Mouse (Mus musculus): ENCODE results near the gene Pelp1. TPM values are rescaled to one million over a fixed set of nuclear protein-coding genes. Genes with fewer than 3 reads are reported as not detected.

Pelp1 gene
- 10 to 100 TPM; 24.6 to 26.0 TPM for total RNA-seq (2021)
- long read RNA-seq, experiment 1, partial matches to known transcripts = 4 of 11 reads
- long read RNA-seq, experiment 1, other reads (novel, unspliced or antisense) = 1 of 11 reads
- long read RNA-seq, experiment 2, partial matches to known transcripts = 0 of 3 reads
- long read RNA-seq, experiment 2, other reads (novel, unspliced or antisense) = 0 of 3 reads

DNA sequence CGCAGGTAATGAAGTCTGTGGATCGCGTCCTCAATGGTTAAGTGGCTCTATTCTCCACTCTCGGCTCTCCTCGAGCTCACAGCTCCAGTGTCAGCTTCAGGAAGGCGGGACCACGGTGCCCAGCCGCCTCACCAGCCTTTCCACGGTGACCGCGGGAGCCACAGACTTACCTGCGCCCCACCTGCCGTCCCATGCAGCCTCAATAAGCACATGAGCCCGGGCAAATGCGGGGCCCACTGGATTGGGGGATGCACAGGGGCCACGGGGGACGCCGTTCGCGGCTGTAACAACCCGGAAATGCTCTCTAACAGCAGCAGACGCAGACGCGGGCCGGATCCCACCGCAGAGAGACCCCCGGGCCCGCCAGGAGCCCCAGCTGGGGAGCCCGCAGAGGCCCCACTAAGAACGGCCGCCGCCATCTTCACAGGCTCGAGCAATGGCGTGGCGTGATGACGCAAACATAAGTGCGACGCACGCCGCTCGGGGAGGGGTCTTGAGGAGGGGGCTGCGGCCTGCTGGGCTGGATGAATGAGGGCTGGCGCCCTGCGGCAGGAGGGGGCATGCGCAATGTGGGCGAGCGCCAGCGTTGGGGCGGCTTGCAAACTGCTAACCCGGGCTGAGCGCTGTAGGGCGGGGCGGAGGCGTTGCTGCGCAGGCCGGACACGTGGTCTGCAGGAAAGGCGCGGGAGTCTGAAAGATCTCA is at the start of gene Pelp1:
Gene Pelp1, minus strand, starts transcription at position 438 of the 703 bp plus-strand sequence.
- peak; percentile 88 to 89 for DNase-seq

DNA sequence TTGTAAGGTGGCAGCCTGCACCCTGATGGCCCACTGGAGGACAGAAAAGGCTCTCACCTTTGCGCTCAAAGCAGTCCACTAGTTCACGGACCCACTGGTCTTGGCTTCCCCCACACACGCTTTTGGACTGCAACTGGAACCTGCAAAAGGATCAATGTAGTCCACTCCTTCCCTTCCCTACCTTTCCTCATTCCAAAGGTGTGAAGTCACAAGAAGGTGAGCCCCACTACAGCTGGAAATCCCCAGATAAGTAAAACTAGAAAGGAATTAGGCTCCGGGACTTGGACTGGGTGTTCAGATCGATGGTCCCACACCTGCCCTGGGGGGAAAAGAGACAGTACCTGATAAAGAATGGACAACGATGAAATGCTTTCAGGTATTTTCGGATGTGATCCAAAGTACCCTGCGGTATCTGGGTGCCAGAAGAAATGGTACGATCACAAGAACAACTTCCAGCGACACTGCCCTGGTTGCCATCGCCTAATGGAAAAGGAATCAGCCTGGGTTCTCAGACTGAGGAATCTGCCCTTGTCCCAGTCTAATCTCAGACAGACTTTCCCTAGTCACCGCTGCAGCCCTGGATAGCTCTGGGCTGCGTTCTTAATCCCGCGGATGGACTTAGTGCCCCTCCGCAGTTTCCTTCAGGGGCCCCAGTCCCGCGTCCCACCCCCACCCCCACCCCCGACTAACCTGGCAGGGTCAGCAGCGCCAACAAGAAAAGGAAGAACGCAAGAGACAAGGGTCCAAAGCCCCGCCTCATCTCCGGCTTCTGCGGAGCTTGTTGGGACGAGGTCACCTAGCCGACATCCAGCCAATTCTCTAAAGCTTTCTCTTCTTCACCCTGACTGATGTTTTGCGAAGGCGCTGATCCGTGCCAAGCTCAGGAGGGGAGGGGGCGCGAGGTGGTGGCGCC is 49.1 kb upstream of the Pelp1 start, which contains the start of gene Zmynd15:
Gene Zmynd15, plus strand, starts transcription at position 746 of the 913 bp plus-strand sequence.
- peak in 1 of 2 experiments; percentile 12 for DNase-seq

DNA sequence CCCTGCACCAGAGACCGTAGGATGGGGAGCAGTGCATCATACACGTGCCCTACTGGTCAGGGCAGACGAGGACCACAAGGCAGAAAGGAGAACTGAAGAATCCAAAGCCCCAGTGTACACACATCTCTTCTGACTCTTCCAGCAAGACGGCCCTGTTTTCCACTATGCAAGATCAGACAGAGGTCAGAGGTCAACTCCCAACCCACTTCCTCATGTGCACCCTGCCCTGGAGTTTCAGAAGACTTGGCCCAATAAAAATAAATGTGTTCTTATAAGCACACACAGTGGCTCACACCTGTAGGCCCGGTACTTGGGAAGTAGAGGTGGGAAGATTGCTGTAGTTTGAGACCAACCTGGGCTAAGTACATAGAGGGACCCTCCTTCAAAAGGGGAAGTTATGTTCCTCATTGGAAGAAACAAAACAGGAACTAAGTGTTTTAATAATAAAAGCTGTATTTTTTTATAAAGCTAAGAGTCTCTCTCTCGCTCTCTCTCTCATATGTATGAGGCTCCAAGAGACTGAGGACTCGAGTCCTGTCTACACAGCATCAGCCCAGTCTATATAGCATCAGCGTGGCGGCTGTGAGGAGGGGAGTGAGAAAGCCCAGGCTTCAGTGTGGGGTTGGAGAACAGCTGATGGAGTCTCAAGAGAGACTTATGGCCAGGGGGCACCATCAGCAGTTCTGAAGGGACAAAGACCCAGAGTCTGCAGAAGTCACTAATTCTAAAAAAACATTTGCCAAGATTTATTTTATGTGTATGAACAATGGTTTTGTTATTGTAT is 43.6 kb upstream of the Pelp1 start:
- DNase-seq = no peak

DNA sequence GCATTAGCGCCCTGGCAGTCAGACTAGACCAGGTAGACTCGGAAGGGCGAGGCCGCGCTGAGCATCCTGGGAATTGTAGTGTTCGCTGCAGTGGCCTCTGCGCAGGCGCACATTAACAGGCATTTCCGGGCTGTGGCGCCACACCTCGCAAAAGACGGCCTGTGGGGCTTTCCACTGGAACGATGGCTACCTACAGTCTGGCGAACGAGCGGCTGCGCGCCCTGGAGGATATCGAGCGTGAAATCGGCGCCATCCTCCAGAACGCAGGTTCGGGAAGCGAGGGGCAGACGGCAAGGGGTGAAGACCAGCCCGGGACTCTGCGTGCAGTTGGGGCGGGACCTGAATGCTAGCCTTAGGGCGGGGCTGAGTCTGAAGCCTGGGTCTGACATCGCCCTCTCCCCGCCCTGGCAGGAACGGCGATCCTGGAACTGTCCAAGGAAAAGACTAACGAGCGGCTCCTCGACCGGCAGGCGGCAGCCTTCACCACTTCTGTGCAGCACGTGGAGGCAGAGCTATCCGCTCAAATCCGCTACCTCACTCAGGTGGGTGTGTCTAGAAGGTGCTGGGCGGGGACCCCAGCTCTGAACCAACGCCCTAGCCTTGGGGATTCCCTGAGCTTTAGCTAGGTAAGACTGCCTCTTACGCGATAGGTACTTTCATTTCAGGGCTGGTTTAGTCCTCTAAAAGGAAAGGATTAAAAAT is 42.1 kb upstream of the Pelp1 start, which contains the start of gene Med11:
Gene Med11, plus strand, starts transcription at position 123 of the 702 bp plus-strand sequence.
- peak; percentile 97 to 98 for DNase-seq

DNA sequence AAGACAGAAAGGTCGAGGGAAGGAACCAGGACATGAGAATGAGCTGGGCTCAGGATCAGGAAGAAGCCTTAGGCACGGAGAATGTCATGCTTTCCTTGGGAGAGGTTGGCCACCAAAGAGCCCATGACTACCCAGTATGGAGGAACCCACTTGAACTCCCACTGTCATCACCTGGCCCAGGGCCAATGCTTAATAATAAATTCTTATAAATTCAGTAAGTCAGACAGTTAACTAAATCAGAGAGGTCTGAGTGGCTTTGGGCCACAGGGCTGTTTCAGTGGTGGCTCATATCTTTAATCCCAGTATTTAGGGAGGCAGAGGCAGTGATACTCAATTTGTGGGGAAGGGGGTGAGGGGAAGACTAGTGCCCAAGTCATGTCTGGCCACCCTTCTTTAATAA is 41.1 kb upstream of the Pelp1 start:
- no peak for DNase-seq

DNA sequence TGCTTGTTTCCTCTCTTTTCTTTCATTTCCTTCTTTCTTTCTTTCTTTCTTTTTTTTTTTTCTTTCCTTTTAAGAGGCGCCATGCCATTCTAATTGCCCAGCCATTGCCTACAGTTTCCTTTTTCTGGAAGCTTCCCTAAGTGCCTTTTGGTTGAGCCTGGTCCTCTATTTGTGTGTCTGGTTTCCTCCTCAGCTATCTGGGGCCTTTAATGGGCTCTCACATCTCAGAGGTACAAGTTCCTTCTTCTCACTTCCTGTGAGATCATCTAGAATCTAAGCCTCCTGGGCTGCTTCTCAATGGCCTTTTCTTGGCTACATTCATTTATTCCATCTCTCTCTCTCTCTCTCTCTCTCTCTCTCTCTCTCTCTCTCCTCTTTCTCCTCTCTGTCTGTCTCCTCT is 37.5 kb upstream of the Pelp1 start:
- DNase-seq = no peak

DNA sequence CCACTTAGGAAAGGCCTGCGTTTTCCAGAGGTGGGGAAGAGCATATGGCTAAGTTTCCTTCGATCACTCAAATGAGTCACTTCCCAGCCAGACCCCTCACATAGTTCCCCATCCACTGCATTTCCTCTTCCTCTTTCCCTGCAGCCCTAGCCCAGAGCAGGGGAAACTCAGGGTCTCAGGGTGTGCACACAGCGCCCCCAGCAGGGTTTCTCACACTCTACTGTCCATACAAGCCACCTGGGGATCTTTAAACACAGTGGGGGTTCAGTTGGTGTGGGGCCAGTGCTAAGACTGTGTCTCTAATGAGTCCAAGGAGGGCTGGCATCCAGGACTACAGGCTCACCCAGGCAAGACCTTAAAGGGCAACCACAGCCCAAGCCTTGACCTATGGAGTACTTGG is 36.9 kb upstream of the Pelp1 start:
- no peak for DNase-seq

DNA sequence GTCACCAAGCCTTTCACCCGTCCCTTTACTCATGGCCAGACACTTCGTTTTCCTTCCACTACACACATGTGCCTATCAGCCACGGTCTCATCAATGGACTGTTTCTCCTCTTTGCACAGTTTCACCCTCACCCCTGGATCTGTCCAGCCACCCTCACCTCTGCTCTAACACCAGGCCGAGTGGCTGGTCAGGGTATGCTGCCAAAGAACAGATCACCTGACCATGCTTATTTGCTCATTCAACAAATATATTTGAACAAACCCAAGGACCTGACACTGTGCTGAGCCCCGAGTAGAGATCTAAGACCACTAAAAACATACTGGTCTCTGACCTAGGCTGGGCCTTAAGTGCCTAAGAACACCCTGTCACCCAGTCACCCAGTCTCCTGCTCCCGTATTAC is 34.8 kb upstream of the Pelp1 start:
- no peak for DNase-seq

DNA sequence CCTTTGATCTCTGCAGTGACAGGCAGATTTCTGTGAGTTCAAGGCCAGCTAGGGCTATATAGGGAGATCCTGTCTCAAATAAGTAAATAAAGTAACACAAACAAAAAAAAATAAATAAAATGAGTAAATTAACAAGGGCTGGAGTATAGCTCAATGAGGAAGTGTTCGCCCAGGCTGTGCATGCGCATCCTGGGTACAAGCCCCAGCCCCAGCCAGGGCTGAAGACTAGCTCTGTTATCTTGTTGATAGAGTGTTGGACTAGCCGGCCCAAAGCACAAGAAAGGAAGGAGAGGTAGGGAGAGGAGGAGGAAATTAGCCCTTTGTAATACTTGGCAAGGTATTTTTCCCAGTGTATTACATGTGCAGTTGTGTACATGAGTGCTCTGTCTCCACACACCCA is 34.1 kb upstream of the Pelp1 start:
- no peak for DNase-seq

DNA sequence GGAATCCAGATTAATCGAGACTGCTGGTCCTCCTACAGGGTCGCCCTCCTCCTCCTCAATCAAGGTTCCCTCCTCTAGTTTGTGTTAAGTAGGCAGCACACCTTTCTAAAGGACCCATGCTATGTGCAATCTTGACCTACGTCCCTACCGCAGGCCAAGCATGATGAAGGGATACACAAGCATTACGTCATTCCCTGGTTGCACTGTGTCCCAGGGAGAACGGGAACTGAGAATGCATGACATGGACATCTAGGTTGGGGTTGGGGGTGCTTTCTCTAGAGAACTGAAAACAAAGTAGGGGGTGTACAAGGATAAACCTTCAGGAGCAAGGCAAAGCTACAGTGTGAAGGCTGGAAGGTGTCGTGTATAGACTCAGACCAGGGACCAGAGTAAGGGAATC is 32.1 kb upstream of the Pelp1 start:
- DNase-seq = no peak

DNA sequence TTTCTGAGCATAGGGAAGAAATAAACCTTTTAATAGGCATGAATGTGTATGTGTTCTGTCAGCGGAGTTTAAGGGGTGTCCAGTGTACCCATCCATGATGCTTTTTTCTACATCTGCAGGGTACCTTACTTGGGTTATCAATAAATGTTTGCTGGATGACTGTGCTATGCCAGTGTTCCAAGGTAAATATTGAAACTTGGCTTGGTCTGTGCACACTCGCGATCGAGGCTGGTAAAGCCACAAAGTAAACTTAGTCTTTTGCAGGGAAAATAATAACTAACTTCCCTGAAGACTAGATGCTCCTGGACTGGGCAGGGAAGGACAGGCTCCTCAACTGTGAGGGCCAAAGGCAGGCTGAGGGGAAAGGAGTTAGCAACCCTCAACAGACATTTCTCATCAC is 30.8 kb upstream of the Pelp1 start:
- no peak for DNase-seq

DNA sequence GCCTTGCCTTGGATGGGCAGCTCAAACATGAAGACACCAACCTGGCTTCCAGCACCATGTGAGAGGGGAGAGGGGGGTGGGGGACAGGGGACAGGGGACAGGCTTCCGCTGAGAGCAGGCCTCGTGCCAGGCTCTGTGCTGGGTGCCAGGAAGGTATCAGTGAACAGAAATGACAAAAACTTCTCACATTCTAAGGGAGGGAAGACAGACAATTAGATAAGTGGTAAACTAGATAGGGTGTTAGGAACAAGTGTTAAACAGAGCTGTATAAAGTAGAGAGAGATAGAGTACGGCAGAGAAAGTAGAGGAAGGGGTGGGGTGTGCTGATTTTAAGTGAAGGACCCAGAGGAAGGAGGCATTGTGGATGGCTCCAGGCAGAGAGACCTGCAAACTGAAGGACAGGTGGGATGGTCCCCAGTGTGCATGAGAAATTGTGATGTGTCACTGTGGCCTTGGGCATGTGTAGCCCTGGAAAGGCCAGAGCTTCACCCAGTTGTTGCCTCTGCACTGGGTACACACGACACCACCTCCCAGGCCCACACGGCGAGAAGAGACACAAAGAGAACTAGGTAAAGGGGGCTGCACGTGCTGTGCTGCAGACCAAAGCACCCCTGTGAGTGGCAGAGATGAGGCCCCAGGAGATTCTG is 29.0 kb upstream of the Pelp1 start:
- DNase-seq = peak; percentile 29 to 46

DNA sequence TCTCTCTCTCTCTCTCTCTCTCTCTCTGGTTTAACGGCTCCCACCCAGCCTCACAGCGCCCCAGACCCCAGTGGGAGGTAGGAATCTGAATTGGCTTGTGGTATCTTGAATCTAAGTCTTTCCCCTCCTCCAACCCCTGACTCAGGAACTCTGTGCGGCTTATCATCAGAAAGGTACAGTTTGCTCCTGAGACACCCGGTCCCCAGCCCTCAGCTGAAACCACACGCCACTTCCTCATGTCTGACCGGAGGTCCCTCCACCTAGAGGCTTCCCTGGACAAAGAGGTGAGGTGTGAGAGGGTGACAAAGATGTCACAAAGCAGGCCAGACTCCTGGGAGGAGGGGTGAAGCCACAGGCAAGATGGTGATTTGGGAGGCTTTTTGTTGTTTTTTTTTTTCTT is 27.6 kb upstream of the Pelp1 start:
- no peak for DNase-seq

DNA sequence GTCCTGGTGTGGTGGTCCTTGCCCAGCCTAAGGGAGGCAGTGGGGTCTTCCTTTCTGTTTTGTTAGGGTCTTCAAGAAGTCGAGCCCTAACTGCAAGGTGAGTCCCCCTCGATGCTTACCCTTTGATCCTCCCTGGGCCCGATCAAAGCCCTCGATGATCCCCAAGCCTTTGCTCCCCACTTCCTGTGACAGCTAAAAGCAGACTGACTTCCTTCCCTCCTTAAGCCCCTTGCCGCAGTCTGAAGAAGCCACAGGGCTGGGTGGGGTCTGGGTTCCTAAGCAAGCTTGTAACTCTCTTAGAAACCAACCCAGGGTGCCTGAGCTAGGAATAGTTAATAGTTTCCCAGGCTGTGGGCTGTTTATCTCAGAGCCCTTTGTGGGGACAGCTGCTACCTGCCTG is 25.6 kb upstream of the Pelp1 start:
- no peak for DNase-seq

DNA sequence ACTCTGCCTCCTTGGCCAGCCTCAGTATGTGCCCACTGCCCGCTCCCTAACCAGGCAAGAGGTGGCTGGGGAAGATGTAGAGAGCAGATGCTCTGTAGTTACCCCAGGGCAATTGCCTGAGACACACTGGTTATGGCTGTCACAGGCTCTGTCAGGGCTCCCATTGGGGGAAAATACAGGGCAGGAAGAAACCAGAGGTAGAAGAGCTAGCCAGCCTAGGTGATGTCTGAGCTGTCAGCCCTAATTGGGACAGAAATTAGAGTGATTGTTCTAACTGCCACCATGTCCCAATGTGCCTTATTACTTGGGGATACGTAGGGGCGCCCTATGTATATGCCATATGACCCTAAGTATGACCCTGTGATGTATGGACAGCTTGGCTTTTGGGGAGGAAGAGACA is 24.1 kb upstream of the Pelp1 start:
- DNase-seq = no peak

DNA sequence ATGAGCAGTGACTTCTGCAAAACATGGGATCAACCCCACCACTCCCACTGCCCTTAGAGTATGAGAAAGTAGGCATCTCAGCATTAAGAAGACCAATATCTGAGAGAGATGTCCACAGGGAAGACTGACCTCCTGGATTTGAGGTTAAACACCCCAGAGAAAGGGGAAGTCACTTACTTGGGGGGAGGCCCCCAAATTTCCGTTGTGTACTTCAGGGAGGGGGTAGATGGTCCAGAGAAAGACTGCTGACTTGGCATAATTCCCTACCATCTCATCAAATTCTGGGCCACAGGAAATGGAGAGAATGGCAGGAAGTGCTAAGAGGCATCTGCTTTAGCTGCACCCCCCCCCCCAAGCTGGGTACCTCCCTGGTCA is 23.7 kb upstream of the Pelp1 start:
- DNase-seq = no peak

DNA sequence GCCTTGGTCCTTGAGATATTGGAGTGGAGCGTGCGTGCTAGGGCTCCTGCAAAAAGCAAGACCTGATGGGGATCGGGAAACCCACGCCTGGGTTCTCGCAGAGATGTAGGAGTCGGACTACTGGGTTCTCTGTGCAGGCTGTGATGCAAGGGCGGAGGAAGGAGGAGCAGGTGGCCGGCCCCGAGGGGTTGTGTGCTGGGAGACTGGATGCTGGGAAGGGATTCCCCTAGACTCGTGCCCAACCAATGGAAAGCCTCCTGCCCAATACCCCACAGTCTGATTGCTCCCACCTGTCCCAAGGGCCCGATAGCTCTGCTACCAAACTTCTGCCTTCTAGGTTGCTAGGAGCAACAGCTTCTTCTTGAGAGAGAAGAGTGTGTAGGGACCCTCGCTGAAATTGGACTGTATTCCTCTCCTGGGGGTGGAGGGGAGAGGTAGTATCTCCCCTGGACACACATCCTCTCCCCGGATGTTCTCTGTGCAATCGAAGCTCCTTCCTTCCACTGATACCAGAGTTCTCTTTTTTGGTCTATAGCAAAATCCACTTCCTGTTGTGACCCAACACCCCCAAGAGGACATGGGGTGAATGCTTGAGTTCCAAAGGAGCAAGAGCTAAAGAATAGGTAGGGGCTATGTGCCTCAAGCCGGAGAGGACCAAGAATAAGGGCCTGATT is 23.2 kb upstream of the Pelp1 start:
- DNase-seq = peak in 1 of 2 experiments; percentile 49

DNA sequence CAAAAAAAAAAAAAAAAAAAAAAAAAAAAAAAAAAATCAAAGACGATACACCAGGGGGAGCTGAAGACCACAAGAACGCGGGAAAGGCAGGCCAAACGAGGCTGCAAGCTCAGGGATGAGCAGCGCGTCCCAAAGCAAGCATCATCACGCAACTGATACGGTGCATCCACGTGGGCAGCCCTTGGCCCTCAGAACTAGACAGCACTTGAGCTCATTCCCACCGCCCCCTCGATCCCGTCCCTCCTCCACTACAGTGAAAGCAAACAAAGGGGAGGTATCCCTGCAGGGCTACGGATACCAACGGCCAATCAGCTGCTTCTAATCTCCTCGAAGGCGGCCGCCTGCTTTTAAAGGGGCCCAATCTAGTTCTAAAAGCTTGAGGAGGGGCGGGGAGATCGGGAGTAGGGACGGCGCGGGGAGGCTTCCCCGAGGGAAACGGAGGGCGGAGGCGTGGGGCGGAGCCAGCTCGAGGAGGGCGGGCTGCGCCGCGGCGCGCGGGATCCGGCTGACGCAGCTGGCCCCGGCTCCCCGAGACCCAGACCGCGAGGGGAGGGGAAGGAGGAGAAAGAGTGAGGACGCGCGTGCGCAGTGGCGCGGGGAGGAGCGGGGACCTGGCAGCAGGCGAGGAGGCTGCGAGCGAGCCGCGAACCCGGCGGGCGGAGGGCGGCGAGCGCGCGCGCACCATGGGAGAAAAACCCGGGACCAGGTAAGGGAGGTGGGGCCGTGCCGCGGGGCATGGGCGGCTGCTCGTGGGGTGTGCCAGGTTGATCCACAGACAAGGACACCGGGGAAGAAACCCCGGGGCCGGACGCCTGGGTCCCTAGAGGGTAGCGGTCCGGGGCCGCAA is 22.4 kb upstream of the Pelp1 start, which contains the start of gene Arrb2:
Gene Arrb2, plus strand, starts transcription at position 588 of the 847 bp plus-strand sequence.
- peak; percentile 100 for DNase-seq

DNA sequence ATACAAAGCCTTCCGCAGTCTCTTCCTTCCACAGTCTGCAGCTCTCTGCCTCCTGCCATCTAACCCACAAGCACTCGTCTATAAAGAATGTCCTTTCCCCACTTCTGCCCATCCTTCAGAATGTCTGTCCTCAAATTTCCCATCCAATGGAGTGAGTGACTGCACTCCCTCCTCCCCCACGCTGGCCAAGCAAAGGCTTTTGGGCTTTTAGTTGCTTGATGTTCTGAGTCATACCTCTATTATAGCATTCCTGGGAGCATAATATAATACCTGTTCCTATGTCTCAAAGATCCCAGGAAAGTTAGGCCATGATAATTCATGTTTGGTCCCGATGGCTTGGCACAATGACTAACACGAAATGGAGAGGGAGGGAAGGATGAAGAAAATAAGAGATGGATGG is 21.7 kb upstream of the Pelp1 start:
- DNase-seq = no peak

Measured in adrenal gland, postnatal 36 days (tissue).